Mouse (Mus musculus): Measurements from ENCODE around the gene Mcm9.
A peak's percentile ranks its signal among the peaks of the same experiment; 100 is the strongest.

Mcm9 gene

GRCm38 (mm10) chr10:53580137-53580536 lies 50.1 kb downstream of the Mcm9 start:
- DNase-seq: peak in 1 of 2 experiments; percentile 11

GRCm38 (mm10) chr10:53568531-53568930 lies 61.7 kb downstream of the Mcm9 start:
- DNase-seq: peak; percentile 3 to 11

GRCm38 (mm10) chr10:53565538-53565937 lies 64.7 kb downstream of the Mcm9 start:
- no peak for DNase-seq

- no peak for DNase-seq
Observed at GRCm38 (mm10) chr10:53562001-53562400, 68.2 kb downstream of the Mcm9 start.

- no peak for DNase-seq
Observed at GRCm38 (mm10) chr10:53537596-53537995, 92.6 kb downstream of the Mcm9 start.

GRCm38 (mm10) chr10:53532297-53532696 lies 97.9 kb downstream of the Mcm9 start:
- no peak for DNase-seq

GRCm38 (mm10) chr10:53527838-53528773 lies 102.1 kb downstream of the Mcm9 start:
- DNase-seq: peak; percentile 18 to 51

GRCm38 (mm10) chr10:53527344-53527743 lies 102.9 kb downstream of the Mcm9 start:
- DNase-seq: no peak

GRCm38 (mm10) chr10:53526350-53526749 lies 103.9 kb downstream of the Mcm9 start:
- no peak for DNase-seq

- DNase-seq: no peak
Observed at GRCm38 (mm10) chr10:53525265-53525976, 104.8 kb downstream of the Mcm9 start.

GRCm38 (mm10) chr10:53519068-53519954 lies 110.9 kb downstream of the Mcm9 start:
- peak in 1 of 2 experiments; percentile 5 for DNase-seq

GRCm38 (mm10) chr10:53518599-53518913 lies 111.7 kb downstream of the Mcm9 start:
- DNase-seq: no peak

GRCm38 (mm10) chr10:53517770-53518598 lies 112.3 kb downstream of the Mcm9 start:
- no peak for DNase-seq

- no peak for DNase-seq
Observed at GRCm38 (mm10) chr10:53512491-53512890, 117.7 kb downstream of the Mcm9 start.

- DNase-seq: peak; percentile 46 to 58
Observed at GRCm38 (mm10) chr10:53509158-53509773, 121.0 kb downstream of the Mcm9 start.

GRCm38 (mm10) chr10:53508676-53509075 lies 121.6 kb downstream of the Mcm9 start:
- DNase-seq: no peak

GRCm38 (mm10) chr10:53505526-53505925 lies 124.7 kb downstream of the Mcm9 start:
- DNase-seq: no peak

- no peak for DNase-seq
Observed at GRCm38 (mm10) chr10:53505069-53505468, 125.2 kb downstream of the Mcm9 start.

GRCm38 (mm10) chr10:53502875-53503816 lies 127.1 kb downstream of the Mcm9 start:
- DNase-seq: peak; percentile 10 to 13

GRCm38 (mm10) chr10:53502471-53502870 lies 127.8 kb downstream of the Mcm9 start:
- DNase-seq: no peak

Measured in kidney, adult 8-10 months (tissue).